Mouse (Mus musculus) intestine, embryonic 16.5 days (tissue): ENCODE results near the gene Canx. TPM values are rescaled to one million over a fixed set of nuclear protein-coding genes. Genes with fewer than 3 reads are reported as not detected.
"Not testable (repeated sequence)": the region's sequence is repeated elsewhere in the genome, so short reads cannot be mapped to it uniquely, and the experiment has no call there.

Experiments used
- ATAC-seq: fragments of 200-750 bp; cut with Nextera tagmentation; 2 replicates; pipeline ENCODE4 v1.8.0; 2017; ENCODE audit warnings: moderate TSS enrichment, moderate library complexity
- H3K27ac ChIP-seq: fragments of 300-500 bp; sonication (generic); 2 replicates; pipeline ENCODE4 v1.5.1; 2014; ENCODE audit warnings: mild to moderate bottlenecking, low read length
- H3K27me3 ChIP-seq: fragments of 300-500 bp; sonication (generic); replicated peaks from 2 replicates; pipeline ENCODE4 v1.6.1; 2014; ENCODE audit warnings: low read length, control low read depth, mixed read lengths; ENCODE audit not compliant: control insufficient read depth, insufficient read depth
- H3K36me3 ChIP-seq: fragments of 300-500 bp; sonication (generic); 2 replicates; pipeline ENCODE4 v1.6.1; 2014; ENCODE audit warnings: low read length, control low read depth; ENCODE audit not compliant: control insufficient read depth, insufficient read depth
- H3K4me1 ChIP-seq: fragments of 300-500 bp; sonication (generic); 2 replicates; pipeline ENCODE4 v1.6.1; 2014; ENCODE audit warnings: low read length, control low read depth, mixed read lengths; ENCODE audit not compliant: control insufficient read depth, insufficient read depth
- H3K4me2 ChIP-seq: fragments of 300-500 bp; sonication (generic); 2 replicates; pipeline ENCODE4 v1.6.1; 2014; ENCODE audit warnings: low read depth, low read length, control low read depth
- H3K4me3 ChIP-seq: fragments of 300-500 bp; sonication (generic); 2 replicates; pipeline ENCODE4 v1.5.1; 2014; ENCODE audit warnings: mild to moderate bottlenecking, low read length
- H3K9ac ChIP-seq: fragments of 300-500 bp; sonication (generic); 2 replicates; pipeline ENCODE4 v1.6.1; 2014; ENCODE audit warnings: low read depth, low read length
- H3K9me3 ChIP-seq: fragments of 300-500 bp; sonication (generic); 2 replicates; pipeline ENCODE4 v1.6.1; 2016; ENCODE audit warnings: low read length, control low read depth; ENCODE audit not compliant: control insufficient read depth
- WGBS: fragments of 180-500 bp; shearing (Covaris S2); extraction: QIAGEN DNeasy Blood & Tissue Kit; methylation state at CpG from one replicate; pipeline ENCODE4 v1.1.7; 2014; 5-methylcytosine and 5-hydroxymethylcytosine counted together
- polyA plus RNA-seq: library from polyadenylated mRNA; unstranded; fragments of >200 nt; fragmentation: Nextera tagmentation; extraction: Ambion mirVana; gene quantifications from 2 replicates; pipeline ENCODE4 v1.2.1, GENCODE M21; 2015

Gene Canx
- polyA plus RNA-seq, 1 experiment from 2014 or later, result 347 TPM

- no peaks in the 10 kb centered on the region for H3K9me3 ChIP-seq
- no peak for ATAC-seq
These were observed 39.8 kb upstream of the Canx start for GRCm38 (mm10) chr11:50365322-50365721.

GRCm38 (mm10) chr11:50364548-50364947 lies 39.1 kb upstream of the Canx start:
- no peaks in the 10 kb centered on the region for H3K27me3 ChIP-seq
- H3K4me3 ChIP-seq, result no peak overlapping the region
- no peak overlapping the region for H3K4me2 ChIP-seq
- peak; percentile 56; the same call in 1 of the 2 replicates for ATAC-seq
- H3K4me1 ChIP-seq, result peaks cover 3% of the 10 kb centered on the region; the same call in 1 of the 2 replicates
- H3K36me3 ChIP-seq, result no peaks in the 10 kb centered on the region
- 9% methylated on average over 4 of the region's 4 CpGs for WGBS
- H3K27ac ChIP-seq, result no peak overlapping the region
- H3K9ac ChIP-seq, result no peak overlapping the region
- H3K9me3 ChIP-seq, result no peaks in the 10 kb centered on the region

More at GRCm38 (mm10) chr11:50365322-50365721, 39.8 kb upstream of the Canx start:
- Histone ChIP-seq H3K27ac (no peak overlapping the region), H3K4me3 (no peak overlapping the region), H3K36me3 (no peaks in the 10 kb centered on the region), H3K27me3 (no peaks in the 10 kb centered on the region), H3K4me2 (no peak overlapping the region), H3K9ac (no peak overlapping the region), H3K4me1 (peaks cover 3% of the 10 kb centered on the region; the same call in 1 of the 2 replicates)

GRCm38 (mm10) chr11:50361282-50361681 lies 35.8 kb upstream of the Canx start:
- ATAC-seq, H3K27ac ChIP-seq, H3K9ac ChIP-seq, H3K4me1 ChIP-seq, H3K4me3 ChIP-seq, H3K27me3 ChIP-seq, H3K36me3 ChIP-seq, H3K4me2 ChIP-seq, H3K9me3 ChIP-seq: not testable (repeated sequence)
- WGBS, result 70% methylated on average over 1 of the region's 1 CpGs

- peak; percentile 60 for ATAC-seq
- 2% methylated on average over 74 of the region's 74 CpGs for WGBS
- H3K9me3 ChIP-seq, result no peaks in the 10 kb centered on the region
- H3K27me3 ChIP-seq, result no peaks in the 10 kb centered on the region
- H3K4me3 ChIP-seq, result peak overlapping the region; percentile 61
- peak overlapping the region; percentile 68 for H3K9ac ChIP-seq
- H3K27ac ChIP-seq, result peak overlapping the region; percentile 47; the same call in 1 of the 2 replicates
- peak overlapping the region; percentile 96 for H3K4me2 ChIP-seq
- H3K4me1 ChIP-seq, result 0 out of 2 replicates have a peak, but pooled peaks cover 4% of the 10 kb centered on the region
- H3K36me3 ChIP-seq, result no peaks in the 10 kb centered on the region
These were observed 33.7 kb upstream of the Canx start for GRCm38 (mm10) chr11:50358950-50359861.

- Histone ChIP-seq H3K9ac (no peak overlapping the region), H3K4me1 (0 out of 2 replicates have a peak, but pooled peaks cover 4% of the 10 kb centered on the region), H3K9me3 (no peaks in the 10 kb centered on the region), H3K4me3 (no peak overlapping the region), H3K36me3 (no peaks in the 10 kb centered on the region), H3K27me3 (no peaks in the 10 kb centered on the region), H3K27ac (no peak overlapping the region), H3K4me2 (no peak overlapping the region)
- no peak for ATAC-seq
- WGBS, result 44% methylated on average over 1 of the region's 1 CpGs
These were observed 29.9 kb upstream of the Canx start for GRCm38 (mm10) chr11:50355395-50355794.

GRCm38 (mm10) chr11:50354851-50355250 lies 29.4 kb upstream of the Canx start:
- no peak for ATAC-seq

GRCm38 (mm10) chr11:50354162-50354561 lies 28.7 kb upstream of the Canx start, which contains the start of gene Cby3:
Gene Cby3 (plus strand): TSS chr11:50354462.
- no peak within 1 kb of the TSS for H3K4me2 ChIP-seq
- no peak for ATAC-seq
- H3K9me3 ChIP-seq, result no peaks in the 10 kb centered on the region
- H3K4me3 ChIP-seq, result no peak within 1 kb of the TSS
- no peak within 1 kb of the TSS for H3K9ac ChIP-seq
- H3K27ac ChIP-seq, result no peak within 1 kb of the TSS
- no peaks in the 10 kb centered on the region for H3K36me3 ChIP-seq
- H3K27me3 ChIP-seq, result no peaks in the 10 kb centered on the region
- 0 out of 2 replicates have a peak, but pooled peaks cover 4% of the 10 kb centered on the region for H3K4me1 ChIP-seq

More at GRCm38 (mm10) chr11:50354851-50355250, 29.4 kb upstream of the Canx start:
- H3K4me1 ChIP-seq, result 0 out of 2 replicates have a peak, but pooled peaks cover 4% of the 10 kb centered on the region
- no peaks in the 10 kb centered on the region for H3K36me3 ChIP-seq
- H3K27ac ChIP-seq, result no peak overlapping the region
- no peak overlapping the region for H3K4me3 ChIP-seq
- H3K4me2 ChIP-seq, result no peak overlapping the region
- H3K27me3 ChIP-seq, result no peaks in the 10 kb centered on the region
- no peaks in the 10 kb centered on the region for H3K9me3 ChIP-seq
- H3K9ac ChIP-seq, result no peak overlapping the region
- 53% methylated on average over 3 of the region's 3 CpGs for WGBS

GRCm38 (mm10) chr11:50352177-50352576 lies 26.7 kb upstream of the Canx start:
- no peaks in the 10 kb centered on the region for H3K27me3 ChIP-seq
- H3K4me2 ChIP-seq, result no peak overlapping the region
- H3K9ac ChIP-seq, result no peak overlapping the region
- 64% methylated on average over 2 of the region's 2 CpGs for WGBS
- H3K4me1 ChIP-seq, result 0 out of 2 replicates have a peak, but pooled peaks cover 4% of the 10 kb centered on the region
- ATAC-seq, result peak; percentile 95
- H3K4me3 ChIP-seq, result no peak overlapping the region
- H3K27ac ChIP-seq, result peak overlapping the region; percentile 54; the same call in 1 of the 2 replicates
- H3K36me3 ChIP-seq, result no peaks in the 10 kb centered on the region
- H3K9me3 ChIP-seq, result no peaks in the 10 kb centered on the region

- H3K9ac ChIP-seq, result no peak overlapping the region
- no peak for ATAC-seq
- WGBS, result 80% methylated on average over 9 of the region's 9 CpGs
These were observed 21.0 kb upstream of the Canx start for GRCm38 (mm10) chr11:50346256-50347032.

More at GRCm38 (mm10) chr11:50346256-50347032, 21.0 kb upstream of the Canx start:
- H3K9me3 ChIP-seq, result no peaks in the 10 kb centered on the region
- no peak overlapping the region for H3K27ac ChIP-seq
- H3K4me3 ChIP-seq, result no peak overlapping the region
- H3K4me1 ChIP-seq, result no peaks in the 10 kb centered on the region
- no peaks in the 10 kb centered on the region for H3K36me3 ChIP-seq
- H3K27me3 ChIP-seq, result no peaks in the 10 kb centered on the region
- no peak overlapping the region for H3K4me2 ChIP-seq
